Mouse (Mus musculus): ENCODE data around the gene B9d1. TPM values are rescaled to one million over a fixed set of nuclear protein-coding genes. Genes with fewer than 3 reads are reported as not detected.

The B9d1 gene
- polyA plus RNA-seq, 1 experiment from 2014 or later, result 33.8 TPM

DNA sequence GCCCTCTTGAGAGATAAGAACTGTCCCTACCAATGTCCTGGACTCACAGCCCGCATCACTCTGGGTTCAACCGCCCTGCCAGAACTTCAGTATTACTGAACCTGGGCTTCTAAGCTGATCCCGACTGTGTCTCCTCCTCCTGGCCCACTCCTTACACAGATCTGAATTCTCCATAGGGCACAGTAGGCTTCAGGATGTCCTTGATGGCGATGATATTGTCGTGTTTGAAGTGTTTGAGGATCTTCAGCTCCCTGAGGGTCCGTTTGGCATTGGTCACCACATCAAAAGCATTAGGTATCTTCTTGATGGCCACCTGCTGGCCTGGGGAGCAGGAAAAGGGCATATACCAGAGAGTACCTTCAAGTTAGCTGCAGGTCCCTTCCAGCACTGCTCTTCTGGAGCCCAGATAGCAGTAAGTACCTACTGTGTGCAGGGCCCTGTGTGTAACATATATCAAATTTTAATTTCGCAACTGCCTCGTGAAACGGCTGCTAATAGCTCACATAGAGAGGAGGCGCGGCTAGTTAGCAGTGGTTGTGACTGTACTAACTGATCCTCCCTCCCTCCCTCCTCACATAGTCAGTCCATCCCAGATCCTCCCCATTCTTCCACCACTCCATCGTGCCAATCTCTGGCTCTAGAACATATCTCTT lies 12.1 kb upstream of the B9d1 start:
- H3K4me1 ChIP-seq, result peaks cover 47% of the 10 kb centered on the region
- H3K4me3 ChIP-seq, result peak overlapping the region; percentile 89

DNA sequence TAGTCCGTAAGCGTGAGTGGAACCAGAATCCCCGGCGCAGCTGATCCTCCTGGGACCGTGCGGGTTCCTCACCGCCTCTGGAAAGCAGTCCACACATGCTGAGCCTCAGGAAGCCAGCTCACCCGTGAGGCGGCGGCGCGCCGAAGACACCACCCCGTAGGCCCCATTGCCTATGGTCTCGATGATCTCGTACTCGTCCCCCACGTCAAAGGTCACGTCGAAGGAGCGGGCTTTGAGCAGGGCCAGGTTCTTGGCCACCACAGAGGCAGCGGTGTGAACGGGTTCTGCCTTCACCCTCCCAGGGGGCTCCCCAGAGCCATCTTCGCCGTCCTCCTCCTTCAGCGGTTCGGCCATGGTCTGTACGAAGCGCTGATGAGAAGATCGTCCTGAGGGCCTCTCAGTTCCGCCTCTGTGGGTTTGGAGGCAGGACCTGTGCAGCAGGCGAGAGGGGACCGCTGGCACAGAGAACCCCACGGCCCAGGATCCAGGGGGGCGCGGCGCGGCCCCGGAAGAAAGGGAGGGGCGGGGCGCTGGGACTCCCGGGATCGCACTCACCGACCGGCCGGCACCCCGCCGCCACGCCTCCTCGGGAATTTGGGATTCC lies 11.3 kb upstream of the B9d1 start:
- Histone ChIP-seq H3K4me1 (peaks cover 44% of the 10 kb centered on the region), H3K27me3 (no peaks in the 10 kb centered on the region), H3K9me3 (replicated peaks) (no peaks in the 10 kb centered on the region), H3K9ac (peak overlapping the region; percentile 81), H3K27ac (peak overlapping the region; percentile 90), H3K4me2 (replicated peaks) (peak overlapping the region; percentile 92), H3K4me3 (peak overlapping the region; percentile 89), H3K36me3 (peaks cover 39% of the 10 kb centered on the region)
- under 1% methylated on average over 50 of the region's 50 CpGs for WGBS
- peak; percentile 71 for ATAC-seq (ENCODE audit: low FRiP score)

More for the DNA sequence above, 12.1 kb upstream of the B9d1 start:
- H3K9me3 ChIP-seq (replicated peaks), result no peaks in the 10 kb centered on the region
- H3K9ac ChIP-seq, result peak overlapping the region; percentile 81
- no peaks in the 10 kb centered on the region for H3K27me3 ChIP-seq
- H3K4me2 ChIP-seq (replicated peaks), result peak overlapping the region; percentile 92
- H3K27ac ChIP-seq, result peak overlapping the region; percentile 90
- H3K36me3 ChIP-seq, result peaks cover 46% of the 10 kb centered on the region
- no peak for ATAC-seq (ENCODE audit: low FRiP score)
- WGBS, result 73% methylated on average over 12 of the region's 12 CpGs

GRCm38 (mm10) chr11:61494129-61494997 lies 10.6 kb upstream of the B9d1 start, which contains the start of gene Mapk7:
Mapk7 (minus strand) TSS chr11:61494406.
- under 1% methylated on average over 55 of the region's 62 CpGs for WGBS
- Histone ChIP-seq H3K4me3 (peak within 1 kb of the TSS; percentile 89), H3K9me3 (replicated peaks) (no peaks in the 10 kb centered on the region), H3K36me3 (peaks cover 32% of the 10 kb centered on the region), H3K9ac (peak within 1 kb of the TSS; percentile 81), H3K27ac (peak within 1 kb of the TSS; percentile 90), H3K27me3 (no peaks in the 10 kb centered on the region), H3K4me2 (replicated peaks) (peak within 1 kb of the TSS; percentile 92), H3K4me1 (peaks cover 36% of the 10 kb centered on the region)
- ATAC-seq (ENCODE audit: low FRiP score), result peak; percentile 96

DNA sequence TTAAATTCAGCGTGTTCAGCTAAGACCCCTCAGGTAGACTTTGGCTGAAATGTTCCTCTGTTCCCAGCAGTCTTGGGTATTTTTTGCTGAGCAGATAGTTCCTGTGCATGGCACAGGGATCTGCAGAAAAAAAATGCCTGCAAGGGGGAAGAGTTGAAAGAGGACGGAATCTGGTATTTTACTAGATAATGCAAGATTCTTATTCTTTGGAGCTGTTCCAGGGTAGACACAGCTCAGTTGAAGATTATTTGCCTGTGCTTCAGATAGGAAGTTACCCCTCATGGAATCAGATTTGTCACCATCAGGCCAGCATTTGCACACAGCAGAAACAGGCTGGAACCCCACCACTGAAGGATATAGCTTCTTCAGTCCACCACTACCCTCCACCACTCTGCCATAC lies 9.4 kb upstream of the B9d1 start:
- Histone ChIP-seq H3K9ac (no peak overlapping the region), H3K27me3 (no peaks in the 10 kb centered on the region), H3K36me3 (peaks cover 20% of the 10 kb centered on the region), H3K4me3 (no peak overlapping the region), H3K9me3 (replicated peaks) (no peaks in the 10 kb centered on the region), H3K4me1 (peaks cover 25% of the 10 kb centered on the region), H3K4me2 (replicated peaks) (no peak overlapping the region), H3K27ac (no peak overlapping the region)
- WGBS, result 96% methylated on average over 2 of the region's 2 CpGs
- no peak for ATAC-seq (ENCODE audit: low FRiP score)

GRCm38 (mm10) chr11:61497490-61497889 lies 7.5 kb upstream of the B9d1 start:
- H3K36me3 ChIP-seq, result peaks cover 2% of the 10 kb centered on the region; the same call in 1 of the 2 replicates
- H3K4me3 ChIP-seq, result no peak overlapping the region
- 67% methylated on average over 1 of the region's 1 CpGs for WGBS
- peaks cover 12% of the 10 kb centered on the region for H3K4me1 ChIP-seq
- ATAC-seq (ENCODE audit: low FRiP score), result no peak
- no peak overlapping the region for H3K4me2 ChIP-seq (replicated peaks)
- H3K27me3 ChIP-seq, result no peaks in the 10 kb centered on the region
- H3K9ac ChIP-seq, result no peak overlapping the region
- H3K27ac ChIP-seq, result no peak overlapping the region
- no peaks in the 10 kb centered on the region for H3K9me3 ChIP-seq (replicated peaks)

GRCm38 (mm10) chr11:61498736-61499504 lies 6.0 kb upstream of the B9d1 start:
- Histone ChIP-seq H3K4me3 (no peak overlapping the region), H3K4me1 (0 out of 2 replicates have a peak, but pooled peaks cover 3% of the 10 kb centered on the region), H3K4me2 (replicated peaks) (no peak overlapping the region), H3K27me3 (no peaks in the 10 kb centered on the region), H3K27ac (no peak overlapping the region), H3K9ac (no peak overlapping the region), H3K9me3 (replicated peaks) (no peaks in the 10 kb centered on the region), H3K36me3 (no peaks in the 10 kb centered on the region)
- 77% methylated on average over 6 of the region's 6 CpGs for WGBS
- no peak for ATAC-seq (ENCODE audit: low FRiP score)

- WGBS, result 65% methylated on average over 8 of the region's 8 CpGs
- Histone ChIP-seq H3K9ac (no peak overlapping the region), H3K4me1 (peaks cover 16% of the 10 kb centered on the region), H3K9me3 (replicated peaks) (no peaks in the 10 kb centered on the region), H3K4me2 (replicated peaks) (peak overlapping the region; percentile 69), H3K27ac (peak overlapping the region; percentile 82), H3K27me3 (no peaks in the 10 kb centered on the region), H3K36me3 (0 out of 2 replicates have a peak, but pooled peaks cover 2% of the 10 kb centered on the region), H3K4me3 (no peak overlapping the region)
- no peak for ATAC-seq (ENCODE audit: low FRiP score)
Measured at GRCm38 (mm10) chr11:61503933-61504332, 1.0 kb upstream of the B9d1 start.

DNA sequence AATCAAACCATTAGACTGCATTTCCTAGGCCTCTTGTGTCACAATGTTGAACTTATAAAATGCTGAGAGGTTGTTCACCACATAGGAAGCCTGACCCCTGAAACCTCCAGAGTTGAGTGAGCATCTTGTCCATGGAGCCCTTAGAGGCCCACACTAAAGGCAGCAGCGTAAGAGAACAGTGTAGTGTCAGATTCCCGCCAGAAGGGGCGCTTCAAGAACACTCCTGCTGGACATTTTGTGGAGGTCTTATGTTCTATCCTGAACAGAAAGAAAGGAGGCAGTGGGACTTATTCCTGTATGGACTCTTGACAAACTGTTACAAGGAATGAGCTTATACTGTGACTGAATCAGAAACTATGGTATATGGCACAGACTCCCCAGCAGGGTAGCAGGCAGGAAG lies 10.0 kb downstream of the B9d1 start:
- 36% methylated on average over 3 of the region's 3 CpGs for WGBS
- Histone ChIP-seq H3K4me1 (no peaks in the 10 kb centered on the region), H3K9ac (no peak overlapping the region), H3K4me2 (replicated peaks) (no peak overlapping the region), H3K36me3 (peaks cover 71% of the 10 kb centered on the region), H3K27ac (no peak overlapping the region), H3K4me3 (no peak overlapping the region), H3K9me3 (replicated peaks) (no peaks in the 10 kb centered on the region), H3K27me3 (no peaks in the 10 kb centered on the region)
- no peak for ATAC-seq (ENCODE audit: low FRiP score)

- no peaks in the 10 kb centered on the region for H3K27me3 ChIP-seq
- H3K36me3 ChIP-seq, result peaks cover 70% of the 10 kb centered on the region
- WGBS, result 96% methylated on average over 1 of the region's 1 CpGs
- H3K9ac ChIP-seq, result no peak overlapping the region
- H3K4me3 ChIP-seq, result no peak overlapping the region
- H3K9me3 ChIP-seq (replicated peaks), result no peaks in the 10 kb centered on the region
- no peak for ATAC-seq (ENCODE audit: low FRiP score)
- no peak overlapping the region for H3K4me2 ChIP-seq (replicated peaks)
- H3K27ac ChIP-seq, result no peak overlapping the region
- no peaks in the 10 kb centered on the region for H3K4me1 ChIP-seq
Measured at GRCm38 (mm10) chr11:61517971-61518370, 13.0 kb downstream of the B9d1 start.

DNA sequence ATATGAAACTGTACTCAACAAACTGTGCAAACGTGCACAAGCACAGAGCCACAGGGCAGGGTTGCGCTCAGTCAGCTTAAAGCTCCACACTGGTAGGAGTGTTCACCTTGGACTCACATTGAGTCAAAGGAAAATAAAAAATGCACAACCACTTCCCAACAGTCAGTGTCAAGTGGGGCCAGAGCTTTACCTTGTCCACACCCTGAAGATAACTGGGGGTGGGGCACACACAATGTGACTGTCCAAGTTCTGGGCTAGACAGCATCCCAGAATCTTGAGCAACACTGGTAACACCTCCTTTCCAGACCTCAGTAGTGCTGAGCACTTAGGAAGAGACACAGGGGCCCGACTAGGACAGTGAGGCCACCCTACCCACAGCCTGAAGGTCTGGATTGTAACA lies 13.9 kb downstream of the B9d1 start:
- H3K4me3 ChIP-seq, result no peak overlapping the region
- peaks cover 65% of the 10 kb centered on the region for H3K36me3 ChIP-seq
- no peak for ATAC-seq (ENCODE audit: low FRiP score)
- H3K27me3 ChIP-seq, result no peaks in the 10 kb centered on the region
- H3K27ac ChIP-seq, result no peak overlapping the region
- H3K4me2 ChIP-seq (replicated peaks), result no peak overlapping the region
- no peaks in the 10 kb centered on the region for H3K9me3 ChIP-seq (replicated peaks)
- 97% methylated on average over 3 of the region's 3 CpGs for WGBS
- no peaks in the 10 kb centered on the region for H3K4me1 ChIP-seq
- no peak overlapping the region for H3K9ac ChIP-seq

GRCm38 (mm10) chr11:61519484-61520107 lies 14.7 kb downstream of the B9d1 start:
- Histone ChIP-seq H3K4me1 (no peaks in the 10 kb centered on the region), H3K4me2 (replicated peaks) (no peak overlapping the region), H3K36me3 (peaks cover 61% of the 10 kb centered on the region), H3K9me3 (replicated peaks) (no peaks in the 10 kb centered on the region), H3K4me3 (no peak overlapping the region), H3K9ac (no peak overlapping the region), H3K27me3 (no peaks in the 10 kb centered on the region), H3K27ac (no peak overlapping the region)
- 95% methylated on average over 3 of the region's 3 CpGs for WGBS
- no peak for ATAC-seq (ENCODE audit: low FRiP score)

Data from hindbrain, embryonic 12.5 days (tissue).